Mouse (Mus musculus) layer of hippocampus, postnatal 36 days (tissue): ENCODE results near the gene Gale. TPM values are rescaled to one million over a fixed set of nuclear protein-coding genes. Genes with fewer than 3 reads are reported as not detected.
"Not testable (repeated sequence)": the region's sequence is repeated elsewhere in the genome, so short reads cannot be mapped to it uniquely, and the experiment has no call there.

Source experiments
- DNase-seq, 2 experiments: peaks; one replicate each; pipeline ENCODE4 v3.0.0; 2022
- total RNA-seq, 2 experiments: library from RNA; stranded (reverse); gene quantifications; 2 replicates each; pipeline ENCODE4 v1.2.3; 2021

The Gale gene
- total RNA-seq, 2 experiments from 2014 or later = 17.7 to 20.7 TPM

DNA sequence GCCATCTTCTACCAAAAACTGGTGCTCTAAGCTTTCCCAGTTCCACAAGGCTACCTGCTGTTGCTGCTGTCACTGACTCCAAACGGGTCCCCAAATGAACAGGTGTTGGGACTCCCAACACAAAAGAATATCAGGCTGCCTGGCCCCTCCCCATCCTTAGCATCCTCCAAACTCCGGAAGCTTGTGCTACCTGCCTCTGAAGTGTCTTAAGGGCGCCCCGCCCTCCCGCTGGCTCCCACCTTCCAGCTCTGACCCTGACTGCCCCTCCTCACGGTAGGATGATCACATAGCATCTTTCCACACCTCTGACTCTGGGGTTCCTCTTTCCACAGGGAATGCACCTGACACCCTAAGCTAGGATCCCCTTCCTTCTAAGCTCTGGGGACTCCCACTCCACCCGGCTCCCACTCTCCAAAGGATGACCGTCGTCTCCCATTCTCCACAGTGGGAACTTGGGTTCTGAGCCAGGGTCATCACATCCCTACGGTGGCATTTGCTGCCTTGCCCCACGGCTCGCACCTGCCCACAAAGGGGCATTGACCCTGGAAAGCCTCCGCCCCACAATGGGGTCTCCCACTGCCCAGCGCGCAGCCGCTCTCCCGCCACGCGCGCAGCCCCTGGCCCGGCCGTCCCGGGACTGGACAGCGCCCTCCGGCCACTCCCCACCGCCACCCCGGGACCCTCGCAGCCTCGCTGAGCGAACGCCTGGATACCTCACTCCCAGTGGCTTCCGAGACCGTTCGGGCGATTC, 8.5 kb downstream of the Gale start:
- no peak for DNase-seq

DNA sequence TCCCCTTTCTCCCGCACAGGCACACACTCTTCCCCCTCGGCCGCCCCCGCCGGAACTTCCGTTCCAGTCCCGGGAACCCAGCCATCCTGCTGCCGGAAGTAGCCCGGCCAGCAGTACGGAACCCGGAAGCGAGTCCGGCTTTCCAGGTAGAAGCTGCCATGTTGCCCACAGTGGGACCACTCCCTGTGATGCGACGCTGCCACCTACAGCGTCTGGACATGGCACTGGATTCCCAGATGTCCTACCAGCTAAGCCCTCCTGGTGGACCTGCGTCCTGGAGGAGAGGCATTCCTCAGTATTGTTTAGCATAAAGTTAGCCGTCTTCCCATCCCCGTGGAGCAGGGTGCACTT, 9.0 kb downstream of the Gale start, which contains the start of gene Lypla2:
Gene Lypla2 (minus strand): TSS at position 71 of the 351 bp plus-strand sequence.
- DNase-seq = peak; percentile 88 to 89

DNA sequence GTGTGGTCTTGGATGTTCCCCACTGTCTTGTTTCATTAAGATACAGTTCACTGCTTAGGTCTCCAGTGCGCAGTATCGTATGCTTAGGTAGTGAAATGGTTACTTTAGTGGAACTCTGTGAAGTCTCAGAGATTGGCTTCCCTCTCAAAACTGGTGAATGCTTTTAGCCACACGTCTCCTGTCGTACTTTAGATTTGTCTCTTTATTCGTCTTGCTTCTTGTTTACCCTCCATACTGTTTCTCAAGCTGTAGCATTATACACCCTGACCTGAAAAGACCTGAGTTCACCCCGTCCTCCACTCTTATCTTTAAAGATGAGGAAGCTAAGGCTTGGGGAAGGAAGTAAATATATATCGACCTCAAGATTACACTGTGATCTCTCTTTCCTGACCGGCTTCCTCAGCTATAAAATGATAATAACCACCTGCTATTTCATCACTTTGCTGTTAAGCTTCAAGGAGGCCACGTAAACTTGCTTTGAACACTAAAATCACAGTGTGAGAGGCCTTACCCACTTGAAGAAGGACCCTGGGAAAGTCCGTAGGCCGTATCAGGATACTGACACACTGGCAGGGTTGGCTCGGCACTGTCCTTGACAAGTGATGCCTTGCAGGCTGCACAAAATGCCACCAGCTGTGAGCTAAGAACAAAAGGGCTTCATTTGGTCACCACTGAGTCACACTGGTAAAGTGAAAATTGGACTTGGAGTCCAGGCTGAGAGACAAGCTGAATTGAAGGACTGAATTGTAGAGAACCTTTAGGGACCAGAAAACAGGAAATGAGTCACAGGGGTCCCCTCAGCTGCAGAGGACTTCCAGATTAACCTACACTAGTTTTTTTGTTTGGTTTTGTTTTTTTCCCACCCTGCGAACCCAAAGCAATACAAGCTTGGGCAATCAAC, 9.6 kb downstream of the Gale start:
- DNase-seq = no peak

GRCm38 (mm10) chr4:135976146-135976545, 12.6 kb downstream of the Gale start:
- no peak for DNase-seq

- not testable (repeated sequence) for DNase-seq
Observed at GRCm38 (mm10) chr4:135980223-135980622, 16.7 kb downstream of the Gale start.

GRCm38 (mm10) chr4:135981524-135982063, 18.1 kb downstream of the Gale start:
- DNase-seq = peak; percentile 81 to 84

GRCm38 (mm10) chr4:135984556-135984955, 21.0 kb downstream of the Gale start:
- DNase-seq = no peak

DNA sequence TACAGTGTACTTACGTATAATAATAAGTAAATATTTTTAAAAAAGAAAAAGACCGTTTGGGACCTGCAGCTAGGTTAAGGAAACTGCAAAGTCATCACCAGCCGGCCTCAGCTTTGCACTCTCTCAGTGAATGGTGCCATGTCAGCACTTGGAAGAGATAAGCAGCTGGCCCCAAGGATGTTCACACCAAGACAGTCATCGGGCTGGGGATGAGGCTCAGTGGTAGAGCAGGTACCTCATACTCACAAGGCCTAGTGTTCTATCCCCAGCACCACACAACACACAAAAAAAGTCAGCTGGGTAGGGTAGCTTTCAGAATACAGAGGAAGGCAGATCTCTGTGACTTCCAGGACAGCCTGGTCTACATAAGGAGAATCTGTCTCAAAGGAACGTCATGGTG, 21.7 kb downstream of the Gale start:
- DNase-seq = no peak

DNA sequence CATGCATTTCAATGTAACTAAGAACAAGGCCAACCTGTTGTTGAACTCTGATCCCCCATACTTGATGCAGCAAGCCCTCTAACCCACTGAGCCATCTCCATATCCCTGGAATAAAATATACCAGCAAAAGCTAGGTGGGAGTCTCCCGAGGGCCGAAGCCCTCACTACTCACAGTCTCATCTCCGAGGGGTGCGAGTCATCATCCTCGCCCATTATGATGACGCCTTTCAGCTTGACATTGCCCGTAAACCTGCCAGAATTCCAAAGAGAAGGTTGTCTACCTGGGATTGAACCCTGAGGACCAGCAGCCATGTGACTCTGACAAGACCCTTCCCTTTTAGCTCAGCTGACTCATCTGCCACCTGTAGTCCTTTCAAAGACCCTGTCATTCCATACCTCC, 22.2 kb downstream of the Gale start:
- DNase-seq = no peak

GRCm38 (mm10) chr4:135986301-135986942, 22.9 kb downstream of the Gale start:
- no peak for DNase-seq

GRCm38 (mm10) chr4:135986943-135987710, 23.6 kb downstream of the Gale start, which contains the start of gene Pithd1:
Gene Pithd1, minus strand, starts transcription at chr4:135987264.
- peak; percentile 92 to 93 for DNase-seq

- no peak for DNase-seq
Observed at GRCm38 (mm10) chr4:135987714-135988113, 24.2 kb downstream of the Gale start.

- no peak for DNase-seq
Observed at GRCm38 (mm10) chr4:135993941-135994340, 30.4 kb downstream of the Gale start.

DNA sequence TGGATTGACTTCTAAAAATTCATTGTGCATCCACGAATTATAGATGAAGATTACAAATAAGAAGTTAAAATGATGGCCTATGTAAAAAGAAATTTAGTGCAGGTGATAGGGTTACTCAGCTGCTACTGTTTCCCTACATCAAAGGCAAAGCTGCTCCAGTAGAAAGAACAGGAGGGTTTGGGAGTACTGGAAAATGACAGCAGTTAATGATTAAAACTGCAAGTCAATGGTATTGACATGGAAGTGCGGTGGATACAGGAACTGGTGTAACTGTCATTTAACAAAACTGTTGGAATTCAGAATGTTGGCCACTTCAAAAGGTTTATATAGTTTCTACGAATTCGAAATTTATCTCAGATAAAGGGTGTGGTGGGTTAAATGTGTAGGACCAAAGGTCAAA, 31.6 kb downstream of the Gale start:
- no peak for DNase-seq

DNA sequence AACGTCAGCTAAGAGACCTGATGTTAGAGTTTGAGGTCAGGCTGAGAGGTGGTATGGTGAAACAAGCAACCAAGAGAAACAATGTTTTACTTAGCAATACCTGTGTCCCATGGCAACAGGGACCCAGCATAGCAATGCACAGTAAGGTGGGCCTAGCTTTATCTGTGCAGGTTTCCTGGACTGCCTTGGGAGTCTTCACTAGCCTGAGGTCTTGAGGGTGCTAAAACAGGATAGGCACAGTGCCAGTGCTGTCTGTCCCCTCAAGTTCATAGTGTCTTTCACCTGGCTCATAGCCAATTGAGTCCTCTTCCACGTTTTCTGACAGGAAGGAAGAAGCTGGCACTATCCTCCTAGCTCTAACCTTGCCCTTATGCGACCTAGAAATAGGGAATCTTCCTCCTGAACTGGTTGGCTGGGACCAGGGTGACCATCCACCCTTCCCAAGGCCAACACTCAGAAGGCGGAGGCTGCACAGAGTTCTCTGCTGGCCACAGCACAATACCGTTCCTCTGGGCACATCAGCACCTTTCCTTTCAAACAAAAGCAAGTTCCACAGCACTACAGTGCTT, 40.7 kb downstream of the Gale start:
- no peak for DNase-seq

DNA sequence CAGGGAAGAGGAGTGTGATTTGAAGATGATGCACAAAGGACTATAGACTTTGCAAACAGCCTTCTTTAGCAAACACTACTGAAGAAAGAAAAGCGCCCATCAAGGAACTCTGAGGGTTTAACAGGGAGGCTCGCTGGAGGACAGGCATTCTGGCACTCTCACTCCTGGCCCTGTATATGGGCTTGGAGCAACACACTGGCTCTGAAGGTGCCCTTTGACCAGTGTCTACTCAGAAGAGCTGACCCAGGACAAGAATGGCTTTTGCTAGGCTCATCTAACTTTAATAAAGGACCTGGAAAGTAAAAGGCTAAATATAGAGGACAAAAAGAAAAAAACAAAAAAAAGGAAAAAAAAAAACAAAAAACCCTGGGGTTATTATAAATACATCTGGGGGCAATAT, 41.4 kb downstream of the Gale start:
- DNase-seq = no peak

GRCm38 (mm10) chr4:136006821-136007220, 43.3 kb downstream of the Gale start:
- DNase-seq = no peak

DNA sequence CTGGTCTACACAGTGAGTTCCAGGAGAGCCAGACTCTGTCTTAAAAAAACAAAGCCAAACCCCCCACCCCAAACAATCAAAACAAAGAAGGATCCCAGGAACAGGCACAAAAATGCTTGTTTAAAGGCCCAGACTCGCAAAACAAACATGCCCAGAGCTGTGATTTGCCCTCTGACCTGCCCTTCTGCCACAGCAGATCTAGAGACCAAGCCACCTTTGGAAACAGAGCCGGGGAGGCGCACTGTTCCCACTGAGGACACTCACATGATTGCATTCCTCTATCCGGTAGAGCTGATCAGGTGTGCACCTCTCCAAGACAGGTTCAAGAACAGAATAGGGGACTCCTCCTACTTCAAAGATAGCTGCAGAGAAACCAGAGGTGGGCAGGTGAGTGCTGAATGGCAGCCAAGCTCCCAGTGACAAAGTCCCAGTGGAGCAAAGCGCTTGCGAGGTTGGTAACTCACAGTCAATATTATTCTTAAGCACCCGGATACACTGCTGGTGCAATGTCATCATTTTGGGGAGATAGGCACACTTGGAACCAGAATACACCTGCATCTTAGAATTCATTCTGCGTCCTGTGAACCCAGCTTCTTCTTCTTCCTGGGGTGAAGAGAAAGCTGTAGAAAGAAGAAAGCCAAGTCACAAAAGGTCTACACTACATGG, 45.4 kb downstream of the Gale start:
- DNase-seq = no peak

GRCm38 (mm10) chr4:136010586-136010985, 47.1 kb downstream of the Gale start:
- no peak for DNase-seq

- no peak for DNase-seq
Observed at GRCm38 (mm10) chr4:136016059-136016602, 52.6 kb downstream of the Gale start.
